Mouse (Mus musculus) midbrain, postnatal 0 days (tissue): Measurements from ENCODE around the gene Dll4. TPM values are rescaled to one million over a fixed set of nuclear protein-coding genes. Genes with fewer than 3 reads are reported as not detected.

Source experiments
- ATAC-seq: fragments of 200-750 bp; cut with Nextera tagmentation; 2 replicates; pipeline ENCODE4 v1.8.0; 2017; ENCODE audit warnings: moderate number of reproducible peaks, mild to moderate bottlenecking, moderate TSS enrichment, moderate library complexity; ENCODE audit not compliant: low FRiP score
- DNase-seq: peaks from one replicate; pipeline ENCODE4 v3.0.0-alpha.2; 2015; ENCODE audit warnings: low spot score
- H3K27ac ChIP-seq: fragments of 300-500 bp; sonication (generic); 2 replicates; pipeline ENCODE4 v1.5.1; 2014; ENCODE audit warnings: low read depth, mild to moderate bottlenecking, low read length, mixed read lengths
- H3K27me3 ChIP-seq: fragments of 300-500 bp; sonication (generic); 2 replicates; pipeline ENCODE4 v1.6.1; 2014; ENCODE audit warnings: low read length, control low read depth, mixed read lengths; ENCODE audit not compliant: insufficient read depth
- H3K36me3 ChIP-seq: fragments of 300-500 bp; sonication (generic); 2 replicates; pipeline ENCODE4 v1.6.1; 2014; ENCODE audit warnings: low read length, control low read depth, mixed read lengths; ENCODE audit not compliant: insufficient read depth
- H3K4me1 ChIP-seq: fragments of 300-500 bp; sonication (generic); 2 replicates; pipeline ENCODE4 v1.6.1; 2014; ENCODE audit warnings: mild to moderate bottlenecking, control low read depth, antibody characterized with exemption, low read length, mixed read lengths; ENCODE audit not compliant: insufficient read depth
- H3K4me2 ChIP-seq: fragments of 300-500 bp; sonication (generic); 2 replicates; pipeline ENCODE4 v1.6.1; 2014; ENCODE audit warnings: low read depth, mild to moderate bottlenecking, low read length, mixed read lengths; ENCODE audit not compliant: poor library complexity, severe bottlenecking
- H3K4me3 ChIP-seq: fragments of 300-500 bp; sonication (generic); 2 replicates; pipeline ENCODE4 v1.5.1; 2014; ENCODE audit warnings: low read depth, mild to moderate bottlenecking, low read length, moderate library complexity
- H3K9ac ChIP-seq: fragments of 300-500 bp; sonication (generic); replicated peaks from 2 replicates; pipeline ENCODE4 v1.6.1; 2014; ENCODE audit warnings: mild to moderate bottlenecking, low read length, moderate library complexity, mixed read lengths; ENCODE audit not compliant: poor library complexity, severe bottlenecking
- H3K9me3 ChIP-seq: fragments of 300-500 bp; sonication (generic); 2 replicates; pipeline ENCODE4 v1.6.1; 2016; ENCODE audit warnings: low read length, control low read depth
- CTCF ChIP-seq: IDR thresholded peaks from 2 replicates; pipeline ENCODE4 v1.5.1; 2016; ENCODE audit warnings: antibody characterized with exemption, mild to moderate bottlenecking
- WGBS: fragments of 180-500 bp; shearing (Covaris S2); extraction: QIAGEN DNeasy Blood & Tissue Kit; methylation state at CpG from one replicate; pipeline ENCODE4 v1.1.7; 2014; 5-methylcytosine and 5-hydroxymethylcytosine counted together
- polyA plus RNA-seq: library from polyadenylated mRNA; unstranded; fragments of >200 nt; fragmentation: Nextera tagmentation; extraction: Ambion mirVana; gene quantifications from 2 replicates; pipeline ENCODE4 v1.2.1, GENCODE M21; 2015
- total RNA-seq: library from RNA; depleted of rRNA; stranded (reverse); fragments of >200 nt; gene quantifications from 2 replicates; pipeline ENCODE4 v1.2.3, GENCODE M21; 2014

Dll4 gene
- total and polyA plus RNA-seq, 2 experiments from 2014 or later: 2.6 to 3.9 TPM

GRCm38 (mm10) chr2:119289014-119289416 is 36.6 kb upstream of the Dll4 start:
- ATAC-seq (0 out of 2 replicates have a peak, but pooled peaks have one; percentile 8), DNase-seq (no peak)
- H3K4me2 ChIP-seq: peak overlapping the region; percentile 87
- WGBS: 2% methylated on average over 11 of the region's 11 CpGs
- TF ChIP-seq CTCF: no peak
- no peaks in the 10 kb centered on the region for H3K4me1 ChIP-seq
- H3K4me3 ChIP-seq: peak overlapping the region; percentile 70
- peaks cover 33% of the 10 kb centered on the region for H3K36me3 ChIP-seq
- H3K27ac ChIP-seq: peak overlapping the region; percentile 48; the same call in 1 of the 2 replicates
- no peaks in the 10 kb centered on the region for H3K9me3 ChIP-seq
- peak overlapping the region; percentile 78 for H3K9ac ChIP-seq
- no peaks in the 10 kb centered on the region for H3K27me3 ChIP-seq

- DNase-seq: no peak
- Histone ChIP-seq H3K4me2 (no peak overlapping the region), H3K36me3 (peaks cover 52% of the 10 kb centered on the region)
Measured at GRCm38 (mm10) chr2:119292281-119292680, 33.3 kb upstream of the Dll4 start.

GRCm38 (mm10) chr2:119292852-119293251 is 32.7 kb upstream of the Dll4 start:
- WGBS: 97% methylated on average over 17 of the region's 17 CpGs
- peaks cover 57% of the 10 kb centered on the region for H3K36me3 ChIP-seq

More at GRCm38 (mm10) chr2:119292281-119292680, 33.3 kb upstream of the Dll4 start:
- Histone ChIP-seq H3K27me3 (no peaks in the 10 kb centered on the region), H3K4me1 (no peaks in the 10 kb centered on the region), H3K27ac (no peak overlapping the region), H3K4me3 (no peak overlapping the region), H3K9me3 (no peaks in the 10 kb centered on the region), H3K9ac (no peak overlapping the region)
- ATAC-seq: no peak
- TF ChIP-seq CTCF: no peak
- WGBS: 94% methylated on average over 5 of the region's 5 CpGs

GRCm38 (mm10) chr2:119293311-119293710 is 32.3 kb upstream of the Dll4 start:
- Histone ChIP-seq H3K9ac (no peak overlapping the region), H3K27me3 (no peaks in the 10 kb centered on the region), H3K9me3 (no peaks in the 10 kb centered on the region), H3K27ac (no peak overlapping the region), H3K4me3 (no peak overlapping the region), H3K4me2 (no peak overlapping the region), H3K36me3 (peaks cover 62% of the 10 kb centered on the region), H3K4me1 (no peaks in the 10 kb centered on the region)
- WGBS: 93% methylated on average over 17 of the region's 17 CpGs
- DNase-seq: no peak
- TF ChIP-seq CTCF: no peak
- ATAC-seq: no peak

More at GRCm38 (mm10) chr2:119292852-119293251, 32.7 kb upstream of the Dll4 start:
- no peak overlapping the region for H3K27ac ChIP-seq
- no peak for TF ChIP-seq CTCF
- no peak overlapping the region for H3K4me3 ChIP-seq
- no peaks in the 10 kb centered on the region for H3K4me1 ChIP-seq
- no peak for ATAC-seq
- no peaks in the 10 kb centered on the region for H3K27me3 ChIP-seq
- no peaks in the 10 kb centered on the region for H3K9me3 ChIP-seq
- no peak overlapping the region for H3K4me2 ChIP-seq
- no peak overlapping the region for H3K9ac ChIP-seq
- no peak for DNase-seq

- H3K27me3 ChIP-seq: no peaks in the 10 kb centered on the region
- ATAC-seq (no peak), DNase-seq (no peak)
- H3K9ac ChIP-seq: no peak overlapping the region
- H3K9me3 ChIP-seq: no peaks in the 10 kb centered on the region
- 93% methylated on average over 34 of the region's 34 CpGs for WGBS
- H3K4me2 ChIP-seq: no peak overlapping the region
- peaks cover 67% of the 10 kb centered on the region for H3K36me3 ChIP-seq
- no peak for TF ChIP-seq CTCF
- H3K27ac ChIP-seq: no peak overlapping the region
- no peak overlapping the region for H3K4me3 ChIP-seq
- H3K4me1 ChIP-seq: no peaks in the 10 kb centered on the region
Measured at GRCm38 (mm10) chr2:119293776-119294390, 31.7 kb upstream of the Dll4 start.

- Histone ChIP-seq H3K9ac (no peak overlapping the region), H3K4me3 (no peak overlapping the region), H3K36me3 (peaks cover 71% of the 10 kb centered on the region), H3K27ac (no peak overlapping the region), H3K9me3 (no peaks in the 10 kb centered on the region), H3K27me3 (no peaks in the 10 kb centered on the region), H3K4me2 (no peak overlapping the region), H3K4me1 (no peaks in the 10 kb centered on the region)
- no peak for TF ChIP-seq CTCF
- ATAC-seq (no peak), DNase-seq (no peak)
- 92% methylated on average over 18 of the region's 18 CpGs for WGBS
Measured at GRCm38 (mm10) chr2:119294411-119294810, 31.2 kb upstream of the Dll4 start.
